Mouse (Mus musculus): Measurements from ENCODE around the gene Tnrc6b. TPM values are rescaled to one million over a fixed set of nuclear protein-coding genes. Genes with fewer than 3 reads are reported as not detected.

Gene Tnrc6b
- polyA plus RNA-seq, 2 experiments, result 8.1 to 8.8 TPM

DNA sequence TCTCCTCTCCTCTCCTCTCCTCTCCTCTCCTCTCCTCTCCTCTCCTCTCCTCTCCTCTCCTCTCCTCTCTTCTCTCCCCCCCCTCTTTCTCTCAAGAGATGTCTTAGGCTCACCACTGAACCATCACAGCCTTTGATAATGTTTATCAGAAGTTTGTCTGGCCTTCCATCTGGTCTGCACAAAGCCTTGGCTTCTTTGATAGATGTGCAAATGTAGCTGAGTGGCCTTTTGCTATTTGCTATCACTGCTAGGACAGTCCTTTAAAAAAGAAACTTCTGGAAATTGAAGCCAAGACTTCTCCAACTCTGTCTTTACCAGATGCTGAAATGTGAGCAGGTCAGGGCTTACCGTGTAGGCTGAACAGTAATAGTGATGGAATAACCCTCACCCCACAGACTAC lies 90.5 kb downstream of the Tnrc6b start:
- DNase-seq (ENCODE audit: low read depth in 3 of 3, low spot score in 3 of 3), result peak; percentile 58 to 76 (median 74)

DNA sequence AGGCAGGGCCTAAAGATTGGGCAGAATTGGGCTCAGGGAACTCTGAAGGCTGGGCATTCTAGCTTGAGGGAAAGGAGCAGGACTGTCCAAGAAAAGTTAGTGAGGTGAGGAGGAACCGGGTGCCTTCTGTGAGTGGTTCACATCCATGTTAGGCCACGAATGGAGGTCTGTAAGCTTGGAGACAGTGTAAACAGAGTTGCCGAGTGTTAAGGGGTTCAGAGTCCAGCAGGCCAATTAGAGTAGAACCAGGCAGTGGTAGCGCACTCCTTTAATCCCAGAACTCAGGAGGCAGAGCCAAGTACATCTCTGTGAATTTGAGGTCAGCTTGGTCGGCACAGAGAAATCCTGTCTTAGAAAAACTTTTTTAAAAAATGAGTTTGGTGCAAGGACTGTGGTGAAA lies 96.0 kb downstream of the Tnrc6b start:
- TF ChIP-seq CTCF (IDR thresholded peaks at IDR 0.05; ENCODE audit: low read depth), result no peak
- TF ChIP-seq EP300 (IDR thresholded peaks at IDR 0.05; ENCODE audit: low read depth), result no peak
- Histone ChIP-seq H3K4me1 (replicated peaks; ENCODE audit: control insufficient read depth in 2 of 2, insufficient read depth in 2 of 2, low read length in 1 of 2) (peaks cover 42 to 46% of the 10 kb centered on the region in 2 experiments), H3K4me2 (ENCODE audit: low read depth) (peak overlapping the region; percentile 6; the same call in 1 of the 2 replicates), H3K27me3 (ENCODE audit: control insufficient read depth, insufficient read depth, low read length) (no peaks in the 10 kb centered on the region), H3K36me3 (replicated peaks; ENCODE audit: control insufficient read depth, insufficient read depth, low read depth) (no peaks in the 10 kb centered on the region; the same call in 1 of the 2 replicates), H3K27ac (no peak overlapping the region), H3K9ac (replicated peaks) (no peak overlapping the region), H3K9me3 (ENCODE audit: control insufficient read depth, low read length) (no peaks in the 10 kb centered on the region), H3K4me3 (ENCODE audit: insufficient read depth in 1 of 2, low read depth in 2 of 2, low read length in 2 of 2) (no peak overlapping the region)
- ATAC-seq (ENCODE audit: insufficient read depth) (no peak), DNase-seq (ENCODE audit: low read depth in 3 of 3, low spot score in 3 of 3) (no peak)
- WGBS (ENCODE audit: insufficient replicate concordance), result 55% methylated on average over 5 of the region's 5 CpGs

More for the DNA sequence above, 90.5 kb downstream of the Tnrc6b start:
- Histone ChIP-seq H3K36me3 (replicated peaks; ENCODE audit: control insufficient read depth, insufficient read depth, low read depth) (no peaks in the 10 kb centered on the region; the same call in 1 of the 2 replicates), H3K27me3 (ENCODE audit: control insufficient read depth, insufficient read depth, low read length) (no peaks in the 10 kb centered on the region), H3K9me3 (ENCODE audit: control insufficient read depth, low read length) (no peaks in the 10 kb centered on the region), H3K4me3 (ENCODE audit: insufficient read depth in 1 of 2, low read depth in 2 of 2, low read length in 2 of 2) (peak overlapping the region; percentile 12 to 90), H3K4me2 (ENCODE audit: low read depth) (peak overlapping the region; percentile 92), H3K4me1 (replicated peaks; ENCODE audit: control insufficient read depth in 2 of 2, insufficient read depth in 2 of 2, low read length in 1 of 2) (peaks cover 38 to 42% of the 10 kb centered on the region in 2 experiments), H3K27ac (peak overlapping the region; percentile 87), H3K9ac (replicated peaks) (peak overlapping the region; percentile 45)
- peak; percentile 70 for ATAC-seq (ENCODE audit: insufficient read depth)
- TF ChIP-seq EP300 (IDR thresholded peaks at IDR 0.05; ENCODE audit: low read depth) (peak; percentile 91), CTCF (IDR thresholded peaks at IDR 0.05; ENCODE audit: low read depth) (no peak)
- WGBS (ENCODE audit: insufficient replicate concordance), result 12% methylated on average over 1 of the region's 1 CpGs

- Histone ChIP-seq H3K27ac (no peak overlapping the region), H3K4me1 (replicated peaks; ENCODE audit: control insufficient read depth in 2 of 2, insufficient read depth in 2 of 2, low read length in 1 of 2) (peaks cover 27 to 48% of the 10 kb centered on the region in 2 experiments), H3K36me3 (replicated peaks; ENCODE audit: control insufficient read depth, insufficient read depth, low read depth) (no peaks in the 10 kb centered on the region; the same call in 1 of the 2 replicates), H3K4me2 (ENCODE audit: low read depth) (no peak overlapping the region), H3K9me3 (ENCODE audit: control insufficient read depth, low read length) (no peaks in the 10 kb centered on the region), H3K27me3 (ENCODE audit: control insufficient read depth, insufficient read depth, low read length) (no peaks in the 10 kb centered on the region), H3K9ac (replicated peaks) (no peak overlapping the region), H3K4me3 (ENCODE audit: insufficient read depth in 1 of 2, low read depth in 2 of 2, low read length in 2 of 2) (no peak overlapping the region)
- no peak for DNase-seq (ENCODE audit: low read depth in 3 of 3, low spot score in 3 of 3)
- 74% methylated on average over 3 of the region's 3 CpGs for WGBS (ENCODE audit: insufficient replicate concordance)
- TF ChIP-seq EP300 (IDR thresholded peaks at IDR 0.05; ENCODE audit: low read depth), result no peak
- no peak for TF ChIP-seq CTCF (IDR thresholded peaks at IDR 0.05; ENCODE audit: low read depth)
- ATAC-seq (ENCODE audit: insufficient read depth), result no peak
Measured at GRCm38 (mm10) chr15:80810226-80810625, 99.1 kb downstream of the Tnrc6b start.

DNA sequence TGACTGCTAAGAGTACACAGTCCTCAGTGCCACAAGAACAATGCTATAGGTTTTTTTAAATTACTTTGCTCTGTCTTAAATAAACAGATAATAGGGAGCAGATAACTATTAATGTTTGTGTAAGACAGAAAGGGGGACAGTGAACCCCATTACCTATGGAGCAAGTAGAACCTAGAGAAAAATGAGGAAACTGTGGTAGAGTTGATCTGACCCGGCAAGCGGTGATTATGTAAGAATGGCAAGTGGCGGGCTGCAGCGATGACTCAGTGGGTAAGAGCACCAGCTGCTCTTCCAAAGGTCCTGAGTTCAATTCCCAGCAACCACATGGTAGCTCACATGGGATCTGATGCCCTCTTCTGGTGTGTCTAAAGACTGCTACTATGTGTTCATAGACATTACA lies 101.7 kb downstream of the Tnrc6b start:
- H3K36me3 ChIP-seq (replicated peaks; ENCODE audit: control insufficient read depth, insufficient read depth, low read depth), result no peaks in the 10 kb centered on the region
- no peak overlapping the region for H3K9ac ChIP-seq (replicated peaks)
- no peak for DNase-seq (ENCODE audit: low read depth in 3 of 3, low spot score in 3 of 3)
- 0 out of 2 replicates have a peak, but pooled peaks have one; percentile 16 for ATAC-seq (ENCODE audit: insufficient read depth)
- WGBS (ENCODE audit: insufficient replicate concordance), result 26% methylated on average over 4 of the region's 4 CpGs
- H3K4me3 ChIP-seq (ENCODE audit: insufficient read depth in 1 of 2, low read depth in 2 of 2, low read length in 2 of 2), result no peak overlapping the region
- no peak overlapping the region for H3K27ac ChIP-seq
- no peak overlapping the region for H3K4me2 ChIP-seq (ENCODE audit: low read depth)
- TF ChIP-seq EP300 (IDR thresholded peaks at IDR 0.05; ENCODE audit: low read depth) (no peak), CTCF (IDR thresholded peaks at IDR 0.05; ENCODE audit: low read depth) (peak; percentile 25; the same call in 1 of the 2 replicates)
- H3K27me3 ChIP-seq (ENCODE audit: control insufficient read depth, insufficient read depth, low read length), result no peaks in the 10 kb centered on the region
- peaks cover 20 to 36% of the 10 kb centered on the region in 2 experiments for H3K4me1 ChIP-seq (replicated peaks; ENCODE audit: control insufficient read depth in 2 of 2, insufficient read depth in 2 of 2, low read length in 1 of 2)
- no peaks in the 10 kb centered on the region for H3K9me3 ChIP-seq (ENCODE audit: control insufficient read depth, low read length)

DNA sequence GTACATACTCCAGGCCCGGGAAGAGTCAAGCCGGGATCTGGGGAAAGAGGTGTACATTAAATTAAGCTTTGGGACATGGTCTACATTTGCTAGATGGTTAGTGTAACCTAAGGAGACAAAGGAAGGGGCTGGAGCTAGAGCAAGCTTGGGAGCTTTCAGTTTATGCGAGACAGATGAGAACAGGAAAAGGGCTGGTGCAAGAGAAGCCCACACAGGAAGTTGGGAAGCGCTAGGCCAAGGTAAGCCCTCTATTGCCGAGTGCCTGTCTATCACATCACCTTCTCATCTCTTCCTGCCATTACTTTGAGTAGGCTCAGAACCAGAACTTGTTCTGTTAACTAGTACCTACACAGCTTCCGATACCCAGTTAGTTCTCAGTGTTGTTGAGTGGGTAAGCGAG lies 103.7 kb downstream of the Tnrc6b start:
- Histone ChIP-seq H3K9me3 (ENCODE audit: control insufficient read depth, low read length) (no peaks in the 10 kb centered on the region), H3K27ac (no peak overlapping the region), H3K27me3 (ENCODE audit: control insufficient read depth, insufficient read depth, low read length) (no peaks in the 10 kb centered on the region), H3K4me1 (replicated peaks; ENCODE audit: control insufficient read depth in 2 of 2, insufficient read depth in 2 of 2, low read length in 1 of 2) (peaks cover 19 to 32% of the 10 kb centered on the region in 2 experiments), H3K4me2 (ENCODE audit: low read depth) (peak overlapping the region; percentile 11; the same call in 1 of the 2 replicates), H3K9ac (replicated peaks) (no peak overlapping the region), H3K4me3 (ENCODE audit: insufficient read depth in 1 of 2, low read depth in 2 of 2, low read length in 2 of 2) (no peak overlapping the region), H3K36me3 (replicated peaks; ENCODE audit: control insufficient read depth, insufficient read depth, low read depth) (peaks cover 2% of the 10 kb centered on the region)
- TF ChIP-seq CTCF (IDR thresholded peaks at IDR 0.05; ENCODE audit: low read depth) (no peak), EP300 (IDR thresholded peaks at IDR 0.05; ENCODE audit: low read depth) (no peak)
- DNase-seq (ENCODE audit: low read depth in 3 of 3, low spot score in 3 of 3) (no peak), ATAC-seq (ENCODE audit: insufficient read depth) (0 out of 2 replicates have a peak, but pooled peaks have one; percentile 17)
- WGBS (ENCODE audit: insufficient replicate concordance), result 27% methylated on average over 7 of the region's 7 CpGs
